Mouse (Mus musculus): ENCODE results near the gene Pola1.

GRCm38 (mm10) chrX:93630256-93630655 lies 1.7 kb downstream of the Pola1 start:
- TF ChIP-seq POLR2A (IDR thresholded peaks at IDR 0.05; ENCODE audit: extremely low read depth, insufficient read depth, low read length), result no peak
- no peak for TF ChIP-seq CTCF (IDR thresholded peaks at IDR 0.05; ENCODE audit: low read depth, low read length)
